Mouse (Mus musculus): ENCODE measurements at regions not wholly inside any gene's neighbourhood (a gene's known extent, or its start where the extent isn't known, plus 50 kb on each side); places are given as distances from the start of the nearest gene placed in this dataset.

DNA sequence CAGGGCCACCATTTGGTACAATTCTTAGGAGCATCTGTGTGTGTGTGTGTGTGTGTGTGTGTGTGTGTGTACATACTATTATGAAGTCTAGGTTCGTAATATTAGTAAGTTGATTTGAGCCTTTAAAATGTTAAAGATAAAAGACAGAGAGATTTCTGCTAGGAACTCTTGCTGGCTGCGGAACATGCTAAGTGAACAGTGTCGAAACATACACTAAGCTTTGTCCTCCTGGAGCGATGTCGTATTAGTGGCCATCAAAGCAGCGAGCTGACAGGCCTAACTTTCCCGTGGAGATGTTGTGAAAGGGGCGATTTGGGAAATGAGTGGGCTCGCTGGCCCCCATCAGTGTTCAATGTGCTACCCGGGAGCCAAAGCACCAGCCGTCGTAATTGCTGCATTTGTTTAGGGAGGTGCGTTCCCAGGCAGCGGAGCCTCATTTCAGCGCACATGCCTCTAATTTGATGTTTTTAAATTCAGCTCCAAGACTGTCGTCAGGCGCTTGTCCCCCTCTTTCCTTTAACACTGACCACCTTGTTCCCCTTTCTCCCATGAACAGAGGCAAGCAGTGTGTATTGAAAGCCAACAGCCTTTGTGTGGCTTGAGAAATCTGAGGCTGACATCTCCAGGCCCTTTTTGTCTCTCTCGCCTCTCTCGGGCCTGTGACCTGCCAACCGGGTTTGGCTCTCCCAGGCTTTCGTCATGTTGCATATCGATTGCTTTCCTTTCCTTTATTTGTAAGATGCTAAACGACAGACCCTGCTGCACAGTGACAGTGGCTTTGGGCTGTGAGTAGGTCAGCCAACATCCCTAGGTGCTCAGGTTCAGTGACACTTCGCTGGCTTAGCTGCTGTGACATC is 426.3 kb downstream of the Sorl1 start:
- no peak for ATAC-seq (ENCODE audit: poor library complexity, severe bottlenecking)

DNA sequence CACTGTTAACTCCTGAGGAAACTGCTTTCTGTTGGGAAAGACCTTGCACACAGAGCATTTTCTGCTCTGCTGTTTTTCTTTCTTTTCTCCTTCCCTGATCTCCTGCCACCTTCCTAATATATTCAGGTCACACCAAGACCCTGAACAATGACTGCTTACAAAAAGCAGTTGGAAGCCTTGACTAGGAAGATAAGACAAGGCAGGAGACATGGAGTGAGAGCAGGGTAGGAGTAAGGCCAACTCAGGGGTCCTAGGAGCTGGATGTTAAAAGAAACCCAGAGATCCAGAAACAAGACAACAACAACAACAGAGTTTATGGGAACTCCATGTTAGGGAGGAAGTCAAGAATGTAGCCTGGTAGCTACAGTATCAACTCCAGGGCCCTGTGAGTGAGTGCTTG is 426.9 kb downstream of the Sorl1 start:
- no peak for ATAC-seq (ENCODE audit: poor library complexity, severe bottlenecking)

DNA sequence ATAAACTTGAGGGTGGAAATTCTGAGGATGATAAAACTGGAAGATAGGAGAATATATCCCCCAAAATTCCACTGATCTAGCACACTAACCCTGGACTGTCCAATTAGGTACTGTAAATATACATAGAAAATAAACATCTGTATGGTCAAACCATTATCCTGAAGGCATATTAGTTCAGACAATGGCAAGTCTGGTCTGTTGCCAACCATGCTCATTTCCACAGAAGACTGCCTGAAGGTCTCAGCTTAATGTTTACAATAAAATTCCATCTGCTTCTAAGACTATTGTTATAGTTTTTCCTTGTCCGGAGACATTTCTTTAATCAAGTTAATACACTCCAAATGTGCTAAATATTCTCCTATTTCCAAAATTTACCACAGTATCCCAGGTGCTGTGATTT is 441.2 kb downstream of the Sorl1 start:
- no peak for ATAC-seq (ENCODE audit: poor library complexity, severe bottlenecking)

DNA sequence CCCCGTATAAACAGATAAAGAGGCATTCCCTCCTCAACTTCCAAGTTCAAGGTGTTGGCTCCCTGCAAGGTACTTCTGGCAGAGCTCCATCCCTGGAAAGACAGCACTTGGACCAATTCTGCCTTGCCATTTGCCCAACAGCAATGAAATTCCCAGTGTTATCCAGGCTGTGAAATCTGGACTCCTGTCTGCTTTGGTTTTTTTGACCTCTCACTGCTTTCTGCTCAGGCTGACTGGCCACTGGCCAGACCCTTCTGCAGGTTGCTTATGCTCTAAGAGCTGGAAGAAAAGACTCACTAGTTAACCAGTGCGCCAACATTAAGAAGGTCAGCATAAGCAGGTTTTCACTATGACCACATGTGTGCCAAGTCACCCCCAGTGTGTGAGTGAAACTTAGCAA is 448.4 kb downstream of the Sorl1 start:
- no peak for ATAC-seq (ENCODE audit: poor library complexity, severe bottlenecking)

DNA sequence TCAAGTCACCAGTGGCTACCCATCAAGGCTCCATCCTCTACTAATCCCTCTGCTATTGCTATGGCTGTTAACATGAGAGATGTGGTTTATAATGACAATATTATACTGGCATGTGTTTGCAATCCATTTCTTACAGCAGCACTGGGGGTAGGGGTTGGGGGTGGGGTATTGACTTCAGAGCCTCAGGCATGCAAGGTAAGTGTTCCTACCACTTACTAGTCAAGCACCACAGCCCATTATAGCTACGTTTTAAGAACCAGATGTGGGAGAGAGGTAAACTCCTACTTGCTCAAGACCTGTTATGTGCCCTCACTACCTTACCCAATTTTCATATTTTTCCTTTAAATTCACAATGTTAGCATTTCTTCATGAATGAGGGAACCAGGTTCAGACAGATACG is 451.1 kb downstream of the Sorl1 start:
- no peak for ATAC-seq (ENCODE audit: poor library complexity, severe bottlenecking)

DNA sequence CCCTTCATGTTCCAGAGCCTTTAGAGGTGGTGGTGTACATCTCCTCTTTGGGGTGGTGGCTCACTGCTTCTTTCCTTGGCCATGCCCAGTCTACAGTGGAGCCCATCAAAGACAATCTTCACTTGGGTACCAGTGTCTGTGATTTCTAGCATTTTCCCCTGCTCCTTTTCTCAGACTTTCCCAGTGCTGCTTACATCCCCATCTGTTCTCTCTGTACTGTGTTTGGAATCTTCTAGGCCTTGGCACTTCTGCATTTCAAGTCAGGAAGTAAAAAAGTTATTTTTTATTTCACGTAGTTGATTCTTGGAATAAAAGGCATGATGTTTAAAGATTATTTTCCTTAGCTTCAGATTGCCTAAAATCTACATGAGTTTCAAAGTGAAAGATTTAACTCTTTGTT is 455.4 kb downstream of the Sorl1 start:
- no peak for ATAC-seq (ENCODE audit: poor library complexity, severe bottlenecking)

DNA sequence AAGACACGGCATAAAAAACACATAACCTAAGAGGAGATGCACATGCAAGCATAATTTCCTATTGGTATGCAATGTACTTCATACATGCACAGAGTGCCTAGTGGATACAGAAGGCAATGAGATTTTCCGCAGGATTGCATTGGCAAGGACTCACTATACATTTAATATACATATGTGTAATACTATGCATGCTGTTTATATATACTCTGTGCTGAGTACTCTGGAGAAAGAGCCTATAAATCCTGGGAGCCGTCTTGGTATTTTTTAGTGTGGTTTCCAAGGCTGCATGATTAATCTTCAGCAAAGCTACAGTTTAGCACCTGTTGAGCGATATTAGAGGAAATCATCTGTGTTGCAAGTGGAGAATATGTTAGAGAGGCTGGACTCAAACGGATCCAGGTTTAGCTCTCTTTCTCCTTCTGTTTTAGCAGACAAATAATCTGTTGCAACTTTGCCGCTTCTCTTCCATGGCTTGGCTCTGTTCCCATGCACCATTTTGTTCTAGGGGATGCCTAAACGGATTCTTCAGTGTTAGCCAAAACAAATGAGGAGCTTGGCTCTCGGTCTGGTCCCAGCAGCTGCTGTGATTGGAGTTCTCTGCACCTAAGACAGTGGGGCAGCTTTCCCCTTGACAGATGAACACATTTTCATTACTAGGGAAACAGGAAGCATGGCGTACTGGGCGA is 459.0 kb downstream of the Sorl1 start:
- ATAC-seq (ENCODE audit: poor library complexity, severe bottlenecking) = no peak

DNA sequence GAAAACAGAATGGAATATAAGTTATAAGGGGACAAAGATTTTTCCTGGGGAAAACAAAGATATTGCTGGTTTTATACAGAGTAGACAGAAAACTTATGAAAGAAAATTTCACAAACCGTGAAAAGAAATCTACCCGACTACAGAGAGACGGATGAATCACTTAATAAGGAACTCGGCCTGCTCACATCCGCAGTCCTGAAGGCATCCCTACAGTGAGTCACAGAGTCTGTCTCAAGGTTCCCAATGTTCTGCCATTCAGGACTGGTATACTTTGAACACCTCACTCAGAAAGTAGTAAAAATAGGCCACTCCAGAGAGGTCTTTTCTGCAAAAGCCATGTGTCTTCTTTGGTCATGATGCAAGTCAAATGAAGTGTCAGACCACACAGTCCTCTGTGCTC is 463.5 kb downstream of the Sorl1 start:
- no peak for ATAC-seq (ENCODE audit: poor library complexity, severe bottlenecking)

DNA sequence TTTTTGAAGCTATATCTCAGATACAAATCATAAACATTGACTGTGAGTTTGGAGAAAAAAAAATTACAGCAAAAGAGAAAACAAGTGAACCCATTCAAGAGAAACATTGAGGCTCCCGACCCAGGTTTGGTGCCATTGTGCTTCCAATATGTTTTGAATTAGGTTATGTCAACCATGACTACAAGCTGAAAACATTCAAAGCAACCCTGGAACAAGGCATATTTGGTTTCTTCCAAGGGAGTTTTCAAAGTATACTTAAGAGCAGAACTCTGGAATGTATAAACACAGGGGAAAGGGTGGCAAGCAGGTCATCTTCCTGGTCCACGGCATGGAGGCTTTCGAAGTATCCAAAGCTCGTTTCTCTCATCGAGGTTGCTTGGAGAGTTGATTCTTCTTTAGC is 464.1 kb downstream of the Sorl1 start:
- ATAC-seq (ENCODE audit: poor library complexity, severe bottlenecking) = no peak

DNA sequence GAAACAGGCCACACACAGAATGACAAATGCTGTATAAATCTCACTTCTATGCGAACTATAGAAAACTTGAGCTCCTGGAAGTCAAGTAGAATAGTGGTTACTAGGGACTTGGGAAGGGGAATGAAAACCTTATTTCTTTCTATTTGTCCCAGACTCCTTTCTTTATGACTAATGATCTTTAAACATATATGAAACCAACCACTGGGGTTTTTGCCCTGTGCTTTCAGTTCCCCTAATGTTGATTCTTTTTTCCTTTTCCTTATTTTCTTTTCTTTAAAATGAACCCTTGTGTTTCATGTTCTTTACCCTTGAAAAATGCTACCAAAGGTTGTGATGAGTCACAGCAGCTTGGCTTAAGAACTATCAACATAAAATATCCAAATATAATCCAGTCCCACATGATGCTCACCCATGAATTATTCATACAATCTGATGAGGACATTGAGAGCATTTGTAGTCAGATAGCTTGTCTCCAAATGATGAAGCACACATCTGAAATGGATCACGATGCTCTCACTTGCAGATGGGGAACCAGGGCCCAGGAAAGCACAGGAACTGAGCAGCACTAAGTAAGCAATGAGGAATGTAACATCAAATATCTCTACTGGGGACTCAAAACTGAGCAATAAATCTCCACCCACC is 470.2 kb upstream of the Ubash3b start:
- ATAC-seq (ENCODE audit: poor library complexity, severe bottlenecking) = no peak

DNA sequence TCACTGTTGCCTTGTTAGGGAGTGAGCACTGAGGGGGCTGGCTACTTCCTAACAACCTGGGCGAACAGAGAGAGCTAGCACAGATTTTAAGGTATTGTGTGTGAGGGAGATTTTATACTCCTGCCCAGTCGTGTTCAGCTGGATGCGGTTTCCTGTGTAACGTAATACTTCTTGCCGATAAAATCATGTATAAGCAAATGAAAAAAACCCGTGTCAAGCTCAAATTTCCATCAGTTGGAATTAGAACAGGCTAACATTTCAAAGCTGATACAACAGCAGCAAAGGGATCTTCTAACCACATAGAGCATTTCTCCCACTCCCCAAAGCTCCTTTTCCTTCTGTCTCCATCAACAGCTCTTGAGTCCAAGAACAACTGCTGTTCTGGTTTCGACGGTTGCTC is 459.8 kb upstream of the Ubash3b start:
- ATAC-seq (ENCODE audit: poor library complexity, severe bottlenecking) = no peak

DNA sequence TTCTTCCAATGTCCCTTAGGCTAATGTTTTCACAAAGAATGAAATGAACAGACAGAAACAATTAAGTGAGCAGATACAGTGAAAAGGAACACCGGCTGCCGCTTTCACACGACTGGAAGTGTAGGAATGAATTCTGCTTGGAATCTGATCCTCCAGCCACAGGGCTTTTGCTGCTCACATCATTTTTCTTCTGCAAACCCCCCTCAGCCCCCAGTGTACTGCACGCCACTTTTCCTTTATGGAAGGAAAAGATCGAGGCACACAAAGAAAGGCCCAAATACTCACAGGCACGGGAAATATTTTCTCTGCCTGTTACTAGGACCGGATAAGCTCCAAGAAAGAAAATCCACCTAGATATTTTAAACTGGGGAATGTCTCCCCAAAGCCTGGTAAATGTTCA is 452.5 kb upstream of the Ubash3b start:
- ATAC-seq (ENCODE audit: poor library complexity, severe bottlenecking) = no peak

DNA sequence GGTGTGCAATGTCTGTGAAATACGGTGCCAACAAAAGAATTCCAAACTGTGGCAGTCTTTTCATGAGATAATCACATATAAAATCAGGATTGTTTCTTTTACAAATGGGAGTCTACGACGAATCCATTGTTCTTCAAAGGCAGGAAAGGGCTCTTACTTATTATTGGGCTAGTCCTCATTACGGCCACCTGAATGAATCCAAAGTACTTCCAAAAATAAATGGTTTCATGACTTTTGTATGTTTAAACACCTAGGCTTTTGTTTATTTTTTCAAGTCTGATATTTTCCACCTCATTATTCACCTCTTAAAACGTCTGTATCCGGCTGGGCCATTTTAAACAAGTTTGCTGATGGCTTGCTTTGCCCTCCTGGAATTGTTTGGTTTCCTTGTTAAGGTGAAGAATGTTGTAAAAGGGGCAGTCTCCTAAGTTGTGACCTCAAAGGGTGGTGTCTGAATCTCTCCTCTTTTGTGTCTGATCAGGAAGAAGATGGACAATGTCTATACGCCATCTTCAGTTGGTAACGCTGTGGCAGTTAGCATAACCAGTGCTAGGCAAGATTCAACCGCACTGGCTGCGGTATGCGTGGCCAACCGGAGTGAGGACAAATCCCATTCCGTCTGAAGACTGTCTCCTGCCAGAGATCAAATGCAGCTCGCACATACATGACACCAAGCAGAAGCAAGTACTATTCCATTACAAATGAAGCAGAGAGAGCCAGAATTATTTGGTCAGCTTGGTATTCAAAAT is 451.5 kb upstream of the Ubash3b start:
- ATAC-seq (ENCODE audit: poor library complexity, severe bottlenecking) = no peak

DNA sequence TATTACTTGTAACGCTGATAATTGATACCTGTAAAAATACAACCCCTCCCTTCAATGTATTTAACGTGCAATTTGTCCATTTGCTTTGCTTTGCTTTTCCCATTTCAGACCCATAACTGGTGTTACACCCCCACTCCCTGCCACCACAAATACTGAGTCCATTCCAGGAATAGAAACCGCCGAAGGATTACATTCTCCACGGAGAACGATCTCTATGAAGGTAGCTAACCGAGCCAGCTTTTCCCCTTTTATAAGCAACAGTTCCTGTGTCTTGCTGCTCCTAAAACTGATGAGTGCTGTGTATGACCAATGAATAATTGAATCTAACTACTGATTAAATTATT is 450.9 kb upstream of the Ubash3b start:
- no peak for ATAC-seq (ENCODE audit: poor library complexity, severe bottlenecking)

DNA sequence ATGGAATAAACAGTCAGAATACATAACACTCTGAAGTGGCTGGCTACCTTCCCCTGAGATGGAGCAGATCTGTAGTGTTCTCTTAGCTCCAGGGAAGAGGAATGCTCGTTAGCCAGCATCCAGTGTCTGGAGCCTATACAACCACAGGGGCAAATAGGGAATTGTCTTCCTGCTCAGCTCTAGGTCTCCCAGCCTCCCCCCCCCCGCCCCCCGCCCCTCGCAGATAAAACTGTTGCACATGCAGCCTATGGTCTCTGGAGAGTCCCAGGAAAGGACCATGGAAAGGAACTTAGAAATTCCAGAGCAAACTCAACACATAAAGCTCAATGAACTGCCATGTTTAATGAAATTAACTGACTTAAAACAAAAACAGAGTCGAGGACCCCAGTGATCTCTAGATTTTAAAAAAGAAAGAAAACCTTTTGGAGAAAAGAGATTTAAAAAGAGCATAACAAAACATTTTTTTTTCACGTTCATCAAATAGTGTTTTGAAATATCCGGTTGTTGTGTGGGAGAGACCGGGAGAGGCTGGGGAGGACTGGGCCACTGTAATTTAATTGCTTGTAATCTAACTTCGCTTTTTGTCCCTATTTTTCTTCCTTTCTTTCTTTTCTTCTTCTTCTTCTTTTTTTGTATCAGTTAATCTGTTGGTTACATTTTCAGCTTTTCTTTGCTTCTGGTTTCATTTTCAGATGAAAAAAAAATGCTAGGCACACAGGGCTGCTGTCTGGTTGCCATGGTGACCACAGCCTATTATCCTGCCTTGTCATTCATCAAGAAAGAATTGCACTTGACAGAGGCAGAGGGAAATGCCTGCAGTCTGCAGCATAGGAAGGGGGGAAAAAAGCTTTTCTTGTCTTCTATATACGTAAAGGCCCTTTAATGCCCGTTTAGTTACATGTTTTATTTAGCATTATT is 450.3 kb upstream of the Ubash3b start:
- no peak for ATAC-seq (ENCODE audit: poor library complexity, severe bottlenecking)

DNA sequence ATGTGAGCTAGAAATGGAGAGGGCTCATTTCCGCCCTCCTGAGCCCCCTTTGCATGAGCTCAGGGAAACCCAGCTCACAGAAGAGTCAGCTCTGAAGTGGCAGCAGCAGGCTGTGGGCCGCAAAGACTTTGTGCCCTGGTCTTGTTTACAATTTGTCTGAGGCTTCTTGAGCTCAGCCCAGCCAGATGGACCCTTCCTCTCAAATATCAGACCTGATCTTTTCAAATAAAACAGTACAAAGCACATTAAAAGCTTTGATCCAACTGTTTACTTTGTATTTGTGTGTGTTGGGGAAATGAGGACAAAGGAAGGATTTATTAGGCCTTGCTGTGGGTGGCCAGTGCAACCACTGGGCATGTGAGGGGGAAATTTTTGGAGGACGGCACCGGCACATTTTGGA is 448.9 kb upstream of the Ubash3b start:
- ATAC-seq (ENCODE audit: poor library complexity, severe bottlenecking) = no peak

DNA sequence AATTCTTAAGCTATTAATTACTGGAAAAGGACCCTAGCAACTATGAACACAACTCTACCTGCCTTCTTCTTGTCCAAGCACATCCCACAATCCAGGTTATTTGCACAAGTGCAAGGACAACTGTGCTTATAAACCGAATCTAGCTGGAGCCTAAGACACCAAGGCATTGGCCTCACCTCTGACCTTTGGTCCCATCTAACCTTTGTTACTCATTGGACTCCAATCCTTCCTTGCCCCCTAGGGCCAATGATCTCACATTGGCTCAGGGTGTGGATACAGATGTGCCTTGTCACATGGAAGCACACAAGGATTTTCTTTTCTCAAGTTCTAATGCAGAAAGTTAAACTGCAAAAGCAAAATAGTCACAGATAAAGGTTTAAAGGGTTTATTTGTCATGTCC is 444.6 kb upstream of the Ubash3b start:
- ATAC-seq (ENCODE audit: poor library complexity, severe bottlenecking) = no peak

DNA sequence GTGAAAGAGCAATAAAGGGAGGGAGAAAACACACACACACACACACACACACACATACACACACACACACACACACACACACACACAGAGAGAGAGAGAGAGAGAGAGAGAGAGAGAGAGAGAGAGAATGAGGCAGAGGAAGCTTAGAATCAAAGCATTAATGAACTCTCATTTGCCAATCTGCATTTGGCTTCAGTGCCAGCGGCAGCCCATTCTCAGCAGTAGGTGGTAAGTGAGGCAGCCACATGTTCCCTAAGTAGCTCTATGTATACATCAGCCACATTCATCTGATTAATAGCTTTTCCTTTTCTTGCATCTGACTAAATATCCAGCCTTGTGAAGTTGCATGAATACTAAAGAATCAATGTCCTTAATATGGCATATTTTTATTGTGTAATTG is 443.4 kb upstream of the Ubash3b start:
- ATAC-seq (ENCODE audit: poor library complexity, severe bottlenecking) = no peak

DNA sequence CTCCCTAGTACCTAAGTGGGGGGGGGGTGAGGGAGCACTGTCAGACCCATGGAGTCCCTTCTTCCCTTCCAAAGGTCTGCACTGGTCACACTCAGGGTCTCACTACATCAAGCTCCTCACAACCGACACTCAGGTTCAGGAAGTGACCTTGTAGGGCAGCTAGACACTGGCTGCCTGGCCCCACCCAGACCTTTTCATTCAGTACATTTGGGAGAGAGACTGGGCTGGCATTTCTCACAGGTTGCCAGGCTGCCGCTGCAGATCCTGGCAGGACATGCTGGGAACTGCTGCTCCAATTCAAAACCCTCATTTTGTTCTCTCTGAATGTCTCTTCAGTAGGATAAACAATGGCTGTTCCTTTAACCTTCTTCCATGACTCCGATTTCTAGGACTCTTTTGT is 439.3 kb upstream of the Ubash3b start:
- no peak for ATAC-seq (ENCODE audit: poor library complexity, severe bottlenecking)

DNA sequence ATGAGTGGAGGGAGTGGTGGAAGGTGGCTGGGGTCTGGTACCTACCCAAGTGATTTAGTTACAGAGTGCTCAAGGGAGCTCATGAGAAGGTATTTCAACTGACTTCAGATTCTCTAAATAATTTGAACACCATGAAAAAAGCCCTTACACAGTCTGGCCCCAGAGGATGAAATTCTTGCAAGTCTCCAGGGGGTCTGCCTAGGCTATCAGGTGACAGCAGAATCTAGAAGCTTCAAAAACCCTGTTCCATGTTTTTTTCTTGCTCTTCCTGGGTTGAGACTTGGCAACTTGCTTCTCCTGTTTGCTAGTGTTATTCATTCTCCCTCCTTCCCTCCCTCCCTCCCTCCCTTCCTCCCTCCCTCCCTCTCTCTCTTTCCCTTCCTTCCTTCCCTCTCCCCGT is 438.4 kb upstream of the Ubash3b start:
- no peak for ATAC-seq (ENCODE audit: poor library complexity, severe bottlenecking)

Measured in megakaryocyte, adult 5-6 weeks (primary cell).